Mouse (Mus musculus) brain, embryonic 14.5 days (tissue): Measurements from ENCODE around the gene Ptprb. TPM values are rescaled to one million over a fixed set of nuclear protein-coding genes. Genes with fewer than 3 reads are reported as not detected.

ENCODE experiments used
- DNase-seq: peaks from one replicate; pipeline ENCODE4 v3.0.0-alpha.2; 2011; ENCODE audit warnings: low read depth
- CTCF ChIP-seq: fragments of 200-500 bp; IDR thresholded peaks from 2 replicates; pipeline ENCODE4 v1.5.1; 2012; ENCODE audit warnings: inconsistent platforms, mild to moderate bottlenecking, moderate library complexity, borderline replicate concordance; ENCODE audit not compliant: insufficient read depth, insufficient read length; ENCODE audit errors: extremely low read depth
- POLR2A ChIP-seq: fragments of 200-500 bp; IDR thresholded peaks from 2 replicates; pipeline ENCODE4 v1.6.1; 2012; ENCODE audit warnings: mild to moderate bottlenecking, inconsistent platforms, borderline replicate concordance; ENCODE audit not compliant: poor library complexity, insufficient read depth, insufficient read length, severe bottlenecking; ENCODE audit errors: extremely low read depth
- polyA plus RNA-seq: library from polyadenylated mRNA; depleted of rRNA; stranded (reverse); fragments of >200 nt; gene quantifications from 2 replicates; pipeline ENCODE4 v1.2.3, GENCODE M21; 2012; rRNA removed

The Ptprb gene
- polyA plus RNA-seq = 1.5 and 3.5 TPM in 2 replicates

GRCm38 (mm10) chr10:116275280-116275679, at the start of gene Ptprb:
TSS of gene Ptprb (plus strand) at chr10:116275523.
- TF ChIP-seq POLR2A (no peak), CTCF (no peak)
- DNase-seq = no peak

- TF ChIP-seq CTCF = no peak
- no peak for TF ChIP-seq POLR2A
Measured at GRCm38 (mm10) chr10:116235299-116235698, 40.0 kb upstream of the Ptprb start.

GRCm38 (mm10) chr10:116242200-116242599, 33.1 kb upstream of the Ptprb start:
- TF ChIP-seq POLR2A (no peak), CTCF (no peak)

More at GRCm38 (mm10) chr10:116235299-116235698, 40.0 kb upstream of the Ptprb start:
- no peak for DNase-seq

GRCm38 (mm10) chr10:116243373-116243772, 31.9 kb upstream of the Ptprb start:
- DNase-seq = no peak
- TF ChIP-seq CTCF (no peak), POLR2A (no peak)

More at GRCm38 (mm10) chr10:116242200-116242599, 33.1 kb upstream of the Ptprb start:
- no peak for DNase-seq

GRCm38 (mm10) chr10:116245632-116246031, 29.7 kb upstream of the Ptprb start:
- no peak for TF ChIP-seq POLR2A
- no peak for TF ChIP-seq CTCF
- DNase-seq = no peak

- TF ChIP-seq POLR2A (no peak), CTCF (no peak)
- no peak for DNase-seq
Measured at GRCm38 (mm10) chr10:116252668-116253067, 22.7 kb upstream of the Ptprb start.

GRCm38 (mm10) chr10:116253972-116254371, 21.4 kb upstream of the Ptprb start:
- no peak for DNase-seq
- TF ChIP-seq CTCF = no peak

- DNase-seq = no peak
- no peak for TF ChIP-seq POLR2A
- TF ChIP-seq CTCF = no peak
Measured at GRCm38 (mm10) chr10:116259298-116259697, 16.0 kb upstream of the Ptprb start.

- DNase-seq = peak; percentile 29
- no peak for TF ChIP-seq POLR2A
- TF ChIP-seq CTCF = no peak
Measured at GRCm38 (mm10) chr10:116260658-116261433, 14.5 kb upstream of the Ptprb start.

GRCm38 (mm10) chr10:116261559-116261958, 13.8 kb upstream of the Ptprb start:
- no peak for TF ChIP-seq CTCF
- TF ChIP-seq POLR2A = no peak

GRCm38 (mm10) chr10:116264521-116264920, 10.8 kb upstream of the Ptprb start:
- DNase-seq = no peak
- TF ChIP-seq POLR2A = no peak
- no peak for TF ChIP-seq CTCF

More at GRCm38 (mm10) chr10:116261559-116261958, 13.8 kb upstream of the Ptprb start:
- no peak for DNase-seq
